Mouse (Mus musculus) kidney, embryonic 14.5 days (tissue): ENCODE data around the gene Esr1. TPM values are rescaled to one million over a fixed set of nuclear protein-coding genes. Genes with fewer than 3 reads are reported as not detected.

Experiments
- ATAC-seq: fragments of 200-750 bp; cut with Nextera tagmentation; 2 replicates; pipeline ENCODE4 v1.8.0; 2017; ENCODE audit warnings: moderate number of reproducible peaks, mild to moderate bottlenecking, moderate TSS enrichment, moderate library complexity; ENCODE audit not compliant: low FRiP score, low TSS enrichment
- H3K27ac ChIP-seq: fragments of 300-500 bp; sonication (generic); 2 replicates; pipeline ENCODE4 v1.5.1; 2014; ENCODE audit warnings: low read depth, mild to moderate bottlenecking, low read length, moderate library complexity, mixed read lengths
- H3K27me3 ChIP-seq: fragments of 300-500 bp; sonication (generic); 2 replicates; pipeline ENCODE4 v1.6.1; 2014; ENCODE audit warnings: mild to moderate bottlenecking, low read length; ENCODE audit not compliant: control insufficient read depth, insufficient read depth
- H3K36me3 ChIP-seq: fragments of 300-500 bp; sonication (generic); 2 replicates; pipeline ENCODE4 v1.6.1; 2014; ENCODE audit warnings: low read length, mixed read lengths; ENCODE audit not compliant: control insufficient read depth, insufficient read depth
- H3K4me1 ChIP-seq: fragments of 300-500 bp; sonication (generic); 2 replicates; pipeline ENCODE4 v1.6.1; 2014; ENCODE audit warnings: low read length, mixed read lengths; ENCODE audit not compliant: control insufficient read depth, insufficient read depth
- H3K4me2 ChIP-seq: fragments of 300-500 bp; sonication (generic); replicated peaks from 2 replicates; pipeline ENCODE4 v1.6.1; 2014; ENCODE audit warnings: low read depth, mild to moderate bottlenecking, low read length
- H3K4me3 ChIP-seq: fragments of 300-500 bp; sonication (generic); 2 replicates; pipeline ENCODE4 v1.5.1; 2014; ENCODE audit warnings: mild to moderate bottlenecking, low read length
- H3K9ac ChIP-seq: fragments of 300-500 bp; sonication (generic); 2 replicates; pipeline ENCODE4 v1.6.1; 2014; ENCODE audit warnings: low read depth, mild to moderate bottlenecking, low read length, moderate library complexity
- H3K9me3 ChIP-seq: fragments of 300-500 bp; sonication (generic); 2 replicates; pipeline ENCODE4 v1.6.1; 2016; ENCODE audit warnings: low read length; ENCODE audit not compliant: control insufficient read depth
- WGBS: fragments of 180-500 bp; shearing (Covaris S2); extraction: QIAGEN DNeasy Blood & Tissue Kit; methylation state at CpG from one replicate; pipeline ENCODE4 v1.1.7; 2014; 5-methylcytosine and 5-hydroxymethylcytosine counted together
- polyA plus RNA-seq: library from polyadenylated mRNA; unstranded; fragments of >200 nt; fragmentation: Nextera tagmentation; extraction: Ambion mirVana; gene quantifications from 2 replicates; pipeline ENCODE4 v1.2.1, GENCODE M21; 2014

Esr1 gene
- polyA plus RNA-seq, 1 experiment from 2014 or later, result 2.1 TPM

- Histone ChIP-seq H3K4me2 (no peak overlapping the region), H3K27ac (no peak overlapping the region), H3K36me3 (no peaks in the 10 kb centered on the region), H3K27me3 (no peaks in the 10 kb centered on the region), H3K9ac (no peak overlapping the region), H3K9me3 (no peaks in the 10 kb centered on the region), H3K4me3 (no peak overlapping the region), H3K4me1 (no peaks in the 10 kb centered on the region)
- ATAC-seq, result no peak
- WGBS, result 59% methylated on average over 2 of the region's 2 CpGs
Measured at GRCm38 (mm10) chr10:5029161-5029560, 417.8 kb downstream of the Esr1 start.

- H3K36me3 ChIP-seq, result no peaks in the 10 kb centered on the region
- no peaks in the 10 kb centered on the region for H3K4me1 ChIP-seq
- WGBS, result 77% methylated on average over 1 of the region's 1 CpGs
- no peak overlapping the region for H3K9ac ChIP-seq
- no peak overlapping the region for H3K4me2 ChIP-seq
- no peak overlapping the region for H3K27ac ChIP-seq
- no peak for ATAC-seq
- no peaks in the 10 kb centered on the region for H3K9me3 ChIP-seq
- H3K27me3 ChIP-seq, result no peaks in the 10 kb centered on the region
- H3K4me3 ChIP-seq, result no peak overlapping the region
Measured at GRCm38 (mm10) chr10:5029883-5030282, 418.5 kb downstream of the Esr1 start.

GRCm38 (mm10) chr10:5032192-5033048, 421.0 kb downstream of the Esr1 start:
- H3K4me3 ChIP-seq, result no peak overlapping the region
- no peak for ATAC-seq
- H3K4me2 ChIP-seq, result no peak overlapping the region

GRCm38 (mm10) chr10:5041254-5041653, 429.9 kb downstream of the Esr1 start:
- Histone ChIP-seq H3K36me3 (no peaks in the 10 kb centered on the region; the same call in 1 of the 2 replicates), H3K9me3 (0 out of 2 replicates have a peak, but pooled peaks cover 2% of the 10 kb centered on the region), H3K4me1 (no peaks in the 10 kb centered on the region), H3K4me2 (no peak overlapping the region), H3K4me3 (no peak overlapping the region), H3K27ac (no peak overlapping the region), H3K9ac (no peak overlapping the region), H3K27me3 (no peaks in the 10 kb centered on the region)
- no peak for ATAC-seq
- WGBS, result 37% methylated on average over 8 of the region's 8 CpGs

More at GRCm38 (mm10) chr10:5032192-5033048, 421.0 kb downstream of the Esr1 start:
- Histone ChIP-seq H3K9ac (no peak overlapping the region), H3K9me3 (no peaks in the 10 kb centered on the region), H3K27me3 (no peaks in the 10 kb centered on the region), H3K4me1 (no peaks in the 10 kb centered on the region), H3K36me3 (no peaks in the 10 kb centered on the region), H3K27ac (no peak overlapping the region)
- 87% methylated on average over 15 of the region's 15 CpGs for WGBS

GRCm38 (mm10) chr10:5044481-5044880, 433.1 kb downstream of the Esr1 start:
- Histone ChIP-seq H3K9me3 (0 out of 2 replicates have a peak, but pooled peaks cover 2% of the 10 kb centered on the region), H3K4me1 (no peaks in the 10 kb centered on the region), H3K4me2 (no peak overlapping the region), H3K27ac (no peak overlapping the region), H3K9ac (no peak overlapping the region), H3K36me3 (no peaks in the 10 kb centered on the region; the same call in 1 of the 2 replicates), H3K4me3 (no peak overlapping the region), H3K27me3 (no peaks in the 10 kb centered on the region)
- no peak for ATAC-seq
- WGBS, result 66% methylated on average over 8 of the region's 8 CpGs

- Histone ChIP-seq H3K27ac (no peak overlapping the region), H3K4me1 (no peaks in the 10 kb centered on the region), H3K9me3 (0 out of 2 replicates have a peak, but pooled peaks cover 2% of the 10 kb centered on the region), H3K4me2 (no peak overlapping the region), H3K27me3 (no peaks in the 10 kb centered on the region), H3K4me3 (no peak overlapping the region), H3K9ac (no peak overlapping the region), H3K36me3 (no peaks in the 10 kb centered on the region; the same call in 1 of the 2 replicates)
- 80% methylated on average over 7 of the region's 7 CpGs for WGBS
- no peak for ATAC-seq
Measured at GRCm38 (mm10) chr10:5045213-5045612, 433.8 kb downstream of the Esr1 start.

- Histone ChIP-seq H3K9ac (no peak overlapping the region), H3K4me2 (no peak overlapping the region), H3K27ac (no peak overlapping the region), H3K4me3 (no peak overlapping the region), H3K27me3 (no peaks in the 10 kb centered on the region), H3K9me3 (no peaks in the 10 kb centered on the region), H3K36me3 (no peaks in the 10 kb centered on the region; the same call in 1 of the 2 replicates), H3K4me1 (no peaks in the 10 kb centered on the region)
- 87% methylated on average over 5 of the region's 5 CpGs for WGBS
- no peak for ATAC-seq
Measured at GRCm38 (mm10) chr10:5045671-5046070, 434.3 kb downstream of the Esr1 start.

Other genes starting within 250 kb of the Esr1 start
- 11.5 and 18.4 TPM in 2 replicates for gene Zbtb2, start 223.5 kb upstream of the Esr1 start, polyA plus RNA-seq
- gene Rmnd1, start 179.2 kb upstream of the Esr1 start, polyA plus RNA-seq, result 56.4 and 61.3 TPM in 2 replicates
- gene Armt1, start 179.1 kb upstream of the Esr1 start, polyA plus RNA-seq, result 21.4 and 26.3 TPM in 2 replicates
- gene Ccdc170, start 129.1 kb upstream of the Esr1 start, polyA plus RNA-seq, result 0.47 and 1.0 TPM in 2 replicates